Mouse (Mus musculus): ENCODE measurements at regions not wholly inside any gene's neighbourhood (a gene's known extent, or its start where the extent isn't known, plus 50 kb on each side); places are given as distances from the start of the nearest gene placed in this dataset.

DNA sequence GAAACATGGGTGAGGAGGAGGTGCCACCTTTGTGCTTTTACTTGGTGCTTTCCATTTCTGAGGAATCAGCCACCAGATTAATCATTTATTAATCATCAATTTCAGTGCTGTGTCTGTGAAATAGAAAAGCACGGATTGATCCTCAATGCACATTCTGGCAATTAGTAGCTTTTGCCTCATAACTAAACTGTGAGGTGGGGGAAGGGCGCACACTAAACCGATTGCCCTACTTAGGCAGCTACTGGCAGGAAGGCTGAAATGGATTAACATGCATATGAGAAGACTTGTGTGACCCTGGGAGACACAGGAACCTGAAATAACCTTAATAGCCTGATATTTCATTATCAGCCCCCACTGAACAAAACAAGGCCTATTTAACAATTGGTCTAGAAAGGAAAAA is 581.5 kb upstream of the Tbl1xr1 start:
- H3K4me3 ChIP-seq (ENCODE audit: insufficient read depth in 1 of 2, low read depth in 2 of 2, low read length in 2 of 2): no peak overlapping the region
- no peak for TF ChIP-seq CTCF (IDR thresholded peaks at IDR 0.05; ENCODE audit: low read depth)
- no peak for TF ChIP-seq EP300 (IDR thresholded peaks at IDR 0.05; ENCODE audit: low read depth)
- no peaks in the 10 kb centered on the region for H3K4me1 ChIP-seq (replicated peaks; ENCODE audit: control insufficient read depth in 2 of 2, insufficient read depth in 2 of 2, low read length in 1 of 2)
- no peaks in the 10 kb centered on the region for H3K36me3 ChIP-seq (replicated peaks; ENCODE audit: control insufficient read depth, insufficient read depth, low read depth)
- H3K27me3 ChIP-seq (ENCODE audit: control insufficient read depth, insufficient read depth, low read length): no peaks in the 10 kb centered on the region
- ATAC-seq (ENCODE audit: insufficient read depth) (no peak), DNase-seq (ENCODE audit: low read depth in 3 of 3, low spot score in 3 of 3) (no peak)
- no peak overlapping the region for H3K4me2 ChIP-seq (ENCODE audit: low read depth)
- no peak overlapping the region for H3K9ac ChIP-seq (replicated peaks)
- H3K27ac ChIP-seq: no peak overlapping the region
- H3K9me3 ChIP-seq (ENCODE audit: control insufficient read depth, low read length): no peaks in the 10 kb centered on the region
- WGBS (ENCODE audit: insufficient replicate concordance): 52% methylated on average over 3 of the region's 3 CpGs

GRCm38 (mm10) chr3:21495651-21496050 is 580.8 kb upstream of the Tbl1xr1 start:
- DNase-seq (ENCODE audit: low read depth in 3 of 3, low spot score in 3 of 3) (no peak), ATAC-seq (ENCODE audit: insufficient read depth) (no peak)
- Histone ChIP-seq H3K4me3 (ENCODE audit: insufficient read depth in 1 of 2, low read depth in 2 of 2, low read length in 2 of 2) (no peak overlapping the region), H3K9me3 (ENCODE audit: control insufficient read depth, low read length) (no peaks in the 10 kb centered on the region), H3K27ac (no peak overlapping the region), H3K9ac (replicated peaks) (no peak overlapping the region), H3K4me1 (replicated peaks; ENCODE audit: control insufficient read depth in 2 of 2, insufficient read depth in 2 of 2, low read length in 1 of 2) (no peaks in the 10 kb centered on the region), H3K27me3 (ENCODE audit: control insufficient read depth, insufficient read depth, low read length) (no peaks in the 10 kb centered on the region), H3K4me2 (ENCODE audit: low read depth) (no peak overlapping the region), H3K36me3 (replicated peaks; ENCODE audit: control insufficient read depth, insufficient read depth, low read depth) (no peaks in the 10 kb centered on the region)
- 55% methylated on average over 5 of the region's 5 CpGs for WGBS (ENCODE audit: insufficient replicate concordance)
- TF ChIP-seq EP300 (IDR thresholded peaks at IDR 0.05; ENCODE audit: low read depth) (no peak), CTCF (IDR thresholded peaks at IDR 0.05; ENCODE audit: low read depth) (no peak)

- 71% methylated on average over 2 of the region's 2 CpGs for WGBS (ENCODE audit: insufficient replicate concordance)
- Histone ChIP-seq H3K4me1 (replicated peaks; ENCODE audit: control insufficient read depth in 2 of 2, insufficient read depth in 2 of 2, low read length in 1 of 2) (no peaks in the 10 kb centered on the region), H3K27ac (no peak overlapping the region), H3K36me3 (replicated peaks; ENCODE audit: control insufficient read depth, insufficient read depth, low read depth) (no peaks in the 10 kb centered on the region), H3K27me3 (ENCODE audit: control insufficient read depth, insufficient read depth, low read length) (no peaks in the 10 kb centered on the region), H3K4me3 (ENCODE audit: insufficient read depth in 1 of 2, low read depth in 2 of 2, low read length in 2 of 2) (no peak overlapping the region), H3K9ac (replicated peaks) (no peak overlapping the region), H3K9me3 (ENCODE audit: control insufficient read depth, low read length) (no peaks in the 10 kb centered on the region), H3K4me2 (ENCODE audit: low read depth) (no peak overlapping the region)
- ATAC-seq (ENCODE audit: insufficient read depth): no peak
- TF ChIP-seq EP300 (IDR thresholded peaks at IDR 0.05; ENCODE audit: low read depth) (no peak), CTCF (IDR thresholded peaks at IDR 0.05; ENCODE audit: low read depth) (no peak)
- no peak for DNase-seq (ENCODE audit: low read depth in 3 of 3, low spot score in 3 of 3)
Measured at GRCm38 (mm10) chr3:21496166-21496565, 580.3 kb upstream of the Tbl1xr1 start.

DNA sequence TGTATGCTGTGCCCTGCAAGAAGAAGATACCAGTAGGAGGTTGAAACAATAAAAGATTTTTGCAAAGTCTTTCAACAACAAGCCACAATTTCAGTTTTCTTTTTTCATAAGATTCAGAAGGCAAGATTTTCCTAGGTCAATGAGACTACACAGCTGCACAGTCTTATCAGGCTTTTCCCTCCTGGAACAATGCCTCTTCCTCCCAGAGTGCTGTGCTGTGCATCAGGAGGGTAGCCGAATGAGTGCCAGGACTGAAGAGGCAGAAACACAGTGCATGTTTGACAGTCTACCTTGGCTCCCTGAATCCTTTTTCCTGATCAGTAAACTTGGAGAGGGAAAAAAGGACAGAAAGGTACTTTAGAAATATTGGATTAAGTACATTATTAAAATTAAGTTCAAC is 579.4 kb upstream of the Tbl1xr1 start:
- no peak for ATAC-seq (ENCODE audit: insufficient read depth)
- Histone ChIP-seq H3K36me3 (replicated peaks; ENCODE audit: control insufficient read depth, insufficient read depth, low read depth) (no peaks in the 10 kb centered on the region), H3K9me3 (ENCODE audit: control insufficient read depth, low read length) (no peaks in the 10 kb centered on the region), H3K4me2 (ENCODE audit: low read depth) (no peak overlapping the region), H3K27ac (no peak overlapping the region), H3K9ac (replicated peaks) (no peak overlapping the region), H3K4me1 (replicated peaks; ENCODE audit: control insufficient read depth in 2 of 2, insufficient read depth in 2 of 2, low read length in 1 of 2) (no peaks in the 10 kb centered on the region), H3K27me3 (ENCODE audit: control insufficient read depth, insufficient read depth, low read length) (no peaks in the 10 kb centered on the region), H3K4me3 (ENCODE audit: insufficient read depth in 1 of 2, low read depth in 2 of 2, low read length in 2 of 2) (no peak overlapping the region)
- TF ChIP-seq CTCF (IDR thresholded peaks at IDR 0.05; ENCODE audit: low read depth): no peak
- no peak for TF ChIP-seq EP300 (IDR thresholded peaks at IDR 0.05; ENCODE audit: low read depth)
- DNase-seq (ENCODE audit: low read depth in 3 of 3, low spot score in 3 of 3): no peak
- 38% methylated on average over 1 of the region's 1 CpGs for WGBS (ENCODE audit: insufficient replicate concordance)

DNA sequence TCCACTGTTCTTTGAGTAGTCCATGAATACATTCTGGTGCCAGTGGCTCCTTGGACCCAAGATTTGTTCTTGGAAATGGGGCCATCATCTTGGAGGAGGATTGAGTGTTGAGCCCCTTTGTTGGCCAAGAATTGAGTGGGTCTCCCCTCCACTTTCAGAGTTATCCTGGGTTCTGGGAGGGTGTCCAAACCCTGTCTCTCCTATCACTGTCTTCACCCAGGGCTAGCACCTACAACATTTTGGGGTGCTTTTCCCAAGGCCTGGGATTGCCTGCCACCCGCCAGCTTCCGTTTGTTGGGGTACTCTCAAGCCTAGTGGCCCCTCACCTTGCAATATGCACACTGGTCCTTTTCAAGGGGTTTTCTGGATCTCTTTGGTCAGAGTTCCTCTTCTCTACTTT is 568.8 kb upstream of the Tbl1xr1 start:
- H3K9ac ChIP-seq (replicated peaks): no peak overlapping the region
- TF ChIP-seq CTCF (IDR thresholded peaks at IDR 0.05; ENCODE audit: low read depth) (no peak), EP300 (IDR thresholded peaks at IDR 0.05; ENCODE audit: low read depth) (no peak)
- 80% methylated on average over 2 of the region's 2 CpGs for WGBS (ENCODE audit: insufficient replicate concordance)
- no peak for DNase-seq (ENCODE audit: low read depth in 3 of 3, low spot score in 3 of 3)
- H3K4me2 ChIP-seq (ENCODE audit: low read depth): no peak overlapping the region
- no peak for ATAC-seq (ENCODE audit: insufficient read depth)
- H3K9me3 ChIP-seq (ENCODE audit: control insufficient read depth, low read length): peaks cover 9% of the 10 kb centered on the region
- H3K36me3 ChIP-seq (replicated peaks; ENCODE audit: control insufficient read depth, insufficient read depth, low read depth): no peaks in the 10 kb centered on the region
- H3K27ac ChIP-seq: no peak overlapping the region
- no peak overlapping the region for H3K4me3 ChIP-seq (ENCODE audit: insufficient read depth in 1 of 2, low read depth in 2 of 2, low read length in 2 of 2)
- no peaks in the 10 kb centered on the region for H3K27me3 ChIP-seq (ENCODE audit: control insufficient read depth, insufficient read depth, low read length)
- H3K4me1 ChIP-seq (replicated peaks; ENCODE audit: control insufficient read depth in 2 of 2, insufficient read depth in 2 of 2, low read length in 1 of 2): no peaks in the 10 kb centered on the region

Data from liver, embryonic 14.5 days (tissue).